Mouse (Mus musculus): ENCODE measurements around the gene Magohb.
A peak's percentile ranks its signal among the peaks of the same experiment; 100 is the strongest.
"Not testable (repeated sequence)": the region's sequence is repeated elsewhere in the genome, so short reads cannot be mapped to it uniquely, and the experiment has no call there.

Magohb gene

GRCm38 (mm10) chr6:131292991-131293788 lies at the start of gene Magohb:
Magohb (minus strand) TSS chr6:131293244.
- DNase-seq = peak; percentile 67 to 87

- DNase-seq = no peak
These were observed 47.0 kb upstream of the Magohb start for GRCm38 (mm10) chr6:131340082-131340481.

GRCm38 (mm10) chr6:131339309-131339708 lies 46.3 kb upstream of the Magohb start:
- DNase-seq = no peak

- DNase-seq = no peak
These were observed 45.7 kb upstream of the Magohb start for GRCm38 (mm10) chr6:131338787-131339186.

- DNase-seq = no peak
These were observed 34.0 kb upstream of the Magohb start for GRCm38 (mm10) chr6:131327076-131327475.

- no peak for DNase-seq
These were observed 29.0 kb upstream of the Magohb start for GRCm38 (mm10) chr6:131321854-131322639.

- no peak for DNase-seq
These were observed 23.4 kb upstream of the Magohb start for GRCm38 (mm10) chr6:131316155-131317101.

GRCm38 (mm10) chr6:131308031-131308430 lies 15.0 kb upstream of the Magohb start:
- DNase-seq = no peak

- DNase-seq = no peak
These were observed 11.7 kb upstream of the Magohb start for GRCm38 (mm10) chr6:131304776-131305175.

- no peak for DNase-seq
These were observed 5.5 kb upstream of the Magohb start for GRCm38 (mm10) chr6:131298531-131298930.

GRCm38 (mm10) chr6:131294435-131295112 lies 1.5 kb upstream of the Magohb start:
- no peak for DNase-seq

GRCm38 (mm10) chr6:131293916-131294315 lies 872 bp upstream of the Magohb start:
- no peak for DNase-seq

GRCm38 (mm10) chr6:131292276-131292990 lies 611 bp downstream of the Magohb start:
- DNase-seq = no peak

- DNase-seq = peak; percentile 8 to 21
These were observed 2.6 kb downstream of the Magohb start for GRCm38 (mm10) chr6:131290430-131290829.

GRCm38 (mm10) chr6:131278160-131278559 lies 14.9 kb downstream of the Magohb start:
- not testable (repeated sequence) for DNase-seq

GRCm38 (mm10) chr6:131276659-131277058 lies 16.4 kb downstream of the Magohb start:
- DNase-seq = no peak

- DNase-seq = no peak
These were observed 20.7 kb downstream of the Magohb start for GRCm38 (mm10) chr6:131272311-131272710.

GRCm38 (mm10) chr6:131270312-131270711 lies 22.7 kb downstream of the Magohb start:
- DNase-seq = no peak

- no peak for DNase-seq
These were observed 23.4 kb downstream of the Magohb start for GRCm38 (mm10) chr6:131269599-131269998.

- no peak for DNase-seq
These were observed 28.9 kb downstream of the Magohb start for GRCm38 (mm10) chr6:131264175-131264574.

- DNase-seq = no peak
These were observed 30.3 kb downstream of the Magohb start for GRCm38 (mm10) chr6:131262778-131263177.

Data from spleen, adult 18-20 months (tissue).